Mouse (Mus musculus) bone marrow, adult 2 months (tissue): ENCODE data around the gene Myoz1.

Experiments used
- CTCF ChIP-seq: fragments of 200-500 bp; IDR thresholded peaks from 2 replicates; pipeline ENCODE4 v1.5.1; 2011; ENCODE audit warnings: low read length, control low read depth; ENCODE audit not compliant: control insufficient read depth, insufficient read depth
- POLR2A ChIP-seq: fragments of 200-500 bp; IDR thresholded peaks from 2 replicates; pipeline ENCODE4 v1.6.1; 2011; ENCODE audit warnings: low read depth, mild to moderate bottlenecking, control low read depth, low read length, borderline replicate concordance; ENCODE audit not compliant: control insufficient read depth

DNA sequence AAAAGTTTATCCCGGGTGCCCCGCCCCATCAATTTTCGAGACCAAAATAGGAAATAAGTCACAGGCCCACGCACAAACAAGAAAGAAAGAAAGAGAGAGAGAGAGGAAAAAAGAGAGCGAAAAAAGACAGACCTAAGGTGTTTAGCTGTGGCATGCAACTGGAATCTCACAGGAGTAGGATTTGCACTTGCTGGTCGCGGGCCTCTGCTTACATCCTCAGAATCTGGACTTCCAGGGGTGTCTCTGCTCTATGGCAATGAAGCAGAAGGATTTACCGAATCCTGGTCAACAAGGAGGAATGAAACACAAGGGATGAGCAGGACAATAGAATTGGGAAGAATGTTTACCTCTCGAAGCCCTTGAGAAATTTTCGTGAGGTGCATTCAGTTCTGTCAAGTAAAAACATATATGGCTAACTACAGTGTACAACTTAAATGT is 14.9 kb downstream of the Myoz1 start:
- TF ChIP-seq CTCF (no peak), POLR2A (no peak)
